Mouse (Mus musculus): ENCODE measurements around the gene Ms4a13. TPM values are rescaled to one million over a fixed set of nuclear protein-coding genes. Genes with fewer than 3 reads are reported as not detected.
"Not testable (repeated sequence)": the region's sequence is repeated elsewhere in the genome, so short reads cannot be mapped to it uniquely, and the experiment has no call there.

Ms4a13 gene
- polyA plus RNA-seq, 1 experiment from 2014 or later: not detected

GRCm38 (mm10) chr19:11135336-11135735 lies 61.2 kb downstream of the Ms4a13 start:
- H3K36me3 ChIP-seq (ENCODE audit: control insufficient read depth, insufficient read depth, low read length): no peaks in the 10 kb centered on the region
- DNase-seq (ENCODE audit: low spot score) (no peak), ATAC-seq (ENCODE audit: low FRiP score, low TSS enrichment) (no peak)
- no peaks in the 10 kb centered on the region for H3K4me1 ChIP-seq (replicated peaks; ENCODE audit: control insufficient read depth, insufficient read depth)
- no peaks in the 10 kb centered on the region for H3K9me3 ChIP-seq (ENCODE audit: control insufficient read depth, low read length)
- no peaks in the 10 kb centered on the region for H3K27me3 ChIP-seq (ENCODE audit: control insufficient read depth, insufficient read depth, low read length)
- TF ChIP-seq EP300 (optimal IDR thresholded peaks at IDR 0.05) (no peak), CTCF (IDR thresholded peaks at IDR 0.05; ENCODE audit: low read depth) (no peak)
- 63% methylated on average over 4 of the region's 4 CpGs for WGBS
- H3K27ac ChIP-seq (replicated peaks): no peak overlapping the region
- no peak overlapping the region for H3K9ac ChIP-seq (ENCODE audit: low read length)
- no peak overlapping the region for H3K4me3 ChIP-seq (ENCODE audit: low read depth, low read length)
- H3K4me2 ChIP-seq (replicated peaks; ENCODE audit: low read depth): no peak overlapping the region

- no peaks in the 10 kb centered on the region for H3K27me3 ChIP-seq (ENCODE audit: control insufficient read depth, insufficient read depth, low read length)
- 79% methylated on average over 2 of the region's 2 CpGs for WGBS
- no peak overlapping the region for H3K9ac ChIP-seq (ENCODE audit: low read length)
- no peak for ATAC-seq (ENCODE audit: low FRiP score, low TSS enrichment)
- no peak overlapping the region for H3K4me2 ChIP-seq (replicated peaks; ENCODE audit: low read depth)
- no peaks in the 10 kb centered on the region for H3K9me3 ChIP-seq (ENCODE audit: control insufficient read depth, low read length)
- H3K4me3 ChIP-seq (ENCODE audit: low read depth, low read length): no peak overlapping the region
- TF ChIP-seq EP300 (optimal IDR thresholded peaks at IDR 0.05) (no peak), CTCF (IDR thresholded peaks at IDR 0.05; ENCODE audit: low read depth) (no peak)
- no peaks in the 10 kb centered on the region for H3K4me1 ChIP-seq (replicated peaks; ENCODE audit: control insufficient read depth, insufficient read depth)
- H3K27ac ChIP-seq (replicated peaks): no peak overlapping the region
- no peaks in the 10 kb centered on the region for H3K36me3 ChIP-seq (ENCODE audit: control insufficient read depth, insufficient read depth, low read length)
- DNase-seq (ENCODE audit: low spot score): no peak
Observed at GRCm38 (mm10) chr19:11134852-11135251, 61.7 kb downstream of the Ms4a13 start.

- WGBS: 88% methylated on average over 8 of the region's 8 CpGs
- H3K9ac ChIP-seq (ENCODE audit: low read length); H3K4me1 ChIP-seq (replicated peaks; ENCODE audit: control insufficient read depth, insufficient read depth); H3K9me3 ChIP-seq (ENCODE audit: control insufficient read depth, low read length); DNase-seq (ENCODE audit: low spot score); H3K27me3 ChIP-seq (ENCODE audit: control insufficient read depth, insufficient read depth, low read length); ATAC-seq (ENCODE audit: low FRiP score, low TSS enrichment); H3K27ac ChIP-seq (replicated peaks); H3K36me3 ChIP-seq (ENCODE audit: control insufficient read depth, insufficient read depth, low read length); H3K4me2 ChIP-seq (replicated peaks; ENCODE audit: low read depth); H3K4me3 ChIP-seq (ENCODE audit: low read depth, low read length): not testable (repeated sequence)
Observed at GRCm38 (mm10) chr19:11130776-11131175, 65.8 kb downstream of the Ms4a13 start, which contains the start of gene 1700017D01Rik. 1700017D01Rik (minus strand) TSS chr19:11130876.

GRCm38 (mm10) chr19:11129702-11130101 lies 66.8 kb downstream of the Ms4a13 start:
- TF ChIP-seq EP300 (optimal IDR thresholded peaks at IDR 0.05) (no peak), CTCF (IDR thresholded peaks at IDR 0.05; ENCODE audit: low read depth) (no peak)
- ATAC-seq (ENCODE audit: low FRiP score, low TSS enrichment): no peak
- H3K36me3 ChIP-seq (ENCODE audit: control insufficient read depth, insufficient read depth, low read length): no peaks in the 10 kb centered on the region
- no peaks in the 10 kb centered on the region for H3K9me3 ChIP-seq (ENCODE audit: control insufficient read depth, low read length)
- H3K9ac ChIP-seq (ENCODE audit: low read length): no peak overlapping the region
- 81% methylated on average over 1 of the region's 1 CpGs for WGBS
- no peak for DNase-seq (ENCODE audit: low spot score)
- H3K4me3 ChIP-seq (ENCODE audit: low read depth, low read length): no peak overlapping the region
- H3K4me1 ChIP-seq (replicated peaks; ENCODE audit: control insufficient read depth, insufficient read depth): no peaks in the 10 kb centered on the region
- H3K4me2 ChIP-seq (replicated peaks; ENCODE audit: low read depth): no peak overlapping the region
- H3K27me3 ChIP-seq (ENCODE audit: control insufficient read depth, insufficient read depth, low read length): no peaks in the 10 kb centered on the region
- H3K27ac ChIP-seq (replicated peaks): no peak overlapping the region

- peak overlapping the region; percentile 43 for H3K4me2 ChIP-seq (replicated peaks; ENCODE audit: low read depth)
Observed at GRCm38 (mm10) chr19:11121016-11121420, 75.5 kb downstream of the Ms4a13 start.

More at GRCm38 (mm10) chr19:11121016-11121420, 75.5 kb downstream of the Ms4a13 start:
- ATAC-seq (ENCODE audit: low FRiP score, low TSS enrichment) (peak; percentile 99), DNase-seq (ENCODE audit: low spot score) (peak; percentile 52)
- H3K36me3 ChIP-seq (ENCODE audit: control insufficient read depth, insufficient read depth, low read length); H3K27ac ChIP-seq (replicated peaks); H3K27me3 ChIP-seq (ENCODE audit: control insufficient read depth, insufficient read depth, low read length); H3K4me1 ChIP-seq (replicated peaks; ENCODE audit: control insufficient read depth, insufficient read depth); H3K9me3 ChIP-seq (ENCODE audit: control insufficient read depth, low read length): not testable (repeated sequence)
- Histone ChIP-seq H3K9ac (ENCODE audit: low read length) (peak overlapping the region; percentile 47; the same call in 1 of the 2 replicates), H3K4me3 (ENCODE audit: low read depth, low read length) (peak overlapping the region; percentile 39)
- 2% methylated on average over 8 of the region's 38 CpGs for WGBS

Other genes with a start within 250 kb of the Ms4a13 start
- gene Ccdc86, start 247.5 kb downstream of the Ms4a13 start, polyA plus RNA-seq (2015; fragmentation: Nextera tagmentation; extraction: Ambion mirVana): 13.9 and 15.4 TPM in 2 replicates
- 0.13 TPM in 1 of 2 replicates, not detected in the other for gene Ms4a10, start 222.1 kb downstream of the Ms4a13 start, polyA plus RNA-seq (2015; fragmentation: Nextera tagmentation; extraction: Ambion mirVana)
- gene Ms4a15, start 203.5 kb downstream of the Ms4a13 start, polyA plus RNA-seq (2015; fragmentation: Nextera tagmentation; extraction: Ambion mirVana): 0.10 TPM in 1 of 2 replicates, not detected in the other
- not detected in 2 replicates for gene Ms4a18, start 178.7 kb downstream of the Ms4a13 start, polyA plus RNA-seq (2015; fragmentation: Nextera tagmentation; extraction: Ambion mirVana)
- 21.0 and 22.3 TPM in 2 replicates for gene Ms4a8a, start 115.6 kb downstream of the Ms4a13 start, polyA plus RNA-seq (2015; fragmentation: Nextera tagmentation; extraction: Ambion mirVana)
- 0.08 TPM in 1 of 2 replicates, not detected in the other for gene 1700017D01Rik, start 65.9 kb downstream of the Ms4a13 start, polyA plus RNA-seq (2015; fragmentation: Nextera tagmentation; extraction: Ambion mirVana)
- not detected in 2 replicates for gene 1700025F22Rik, start 31.4 kb downstream of the Ms4a13 start, polyA plus RNA-seq (2015; fragmentation: Nextera tagmentation; extraction: Ambion mirVana)
- 0.51 and 0.73 TPM in 2 replicates for gene Ms4a12, start 35.7 kb upstream of the Ms4a13 start, polyA plus RNA-seq (2015; fragmentation: Nextera tagmentation; extraction: Ambion mirVana)
- 0.06 and 0.11 TPM in 2 replicates for gene Ms4a1, start 69.5 kb upstream of the Ms4a13 start, polyA plus RNA-seq (2015; fragmentation: Nextera tagmentation; extraction: Ambion mirVana)
- gene Ms4a5, start 87.1 kb upstream of the Ms4a13 start, polyA plus RNA-seq (2015; fragmentation: Nextera tagmentation; extraction: Ambion mirVana): not detected in 2 replicates
- 0.08 and 0.10 TPM in 2 replicates for gene Ms4a14, start 117.7 kb upstream of the Ms4a13 start, polyA plus RNA-seq (2015; fragmentation: Nextera tagmentation; extraction: Ambion mirVana)
- 13.6 and 15.0 TPM in 2 replicates for gene Ms4a7, start 139.4 kb upstream of the Ms4a13 start, polyA plus RNA-seq (2015; fragmentation: Nextera tagmentation; extraction: Ambion mirVana)
- gene Ms4a4a, start 178.8 kb upstream of the Ms4a13 start, polyA plus RNA-seq (2015; fragmentation: Nextera tagmentation; extraction: Ambion mirVana): 6.0 TPM in 2 replicates
- gene Ms4a4c, start 208.0 kb upstream of the Ms4a13 start, polyA plus RNA-seq (2015; fragmentation: Nextera tagmentation; extraction: Ambion mirVana): 0.59 and 1.1 TPM in 2 replicates
- 0.89 and 1.0 TPM in 2 replicates for gene Ms4a4b, start 246.8 kb upstream of the Ms4a13 start, polyA plus RNA-seq (2015; fragmentation: Nextera tagmentation; extraction: Ambion mirVana)

Measured in stomach, postnatal 0 days (tissue).